Mouse (Mus musculus) embryonic facial prominence, embryonic 10.5 days (tissue): ENCODE results near the gene Ifnar1. TPM values are rescaled to one million over a fixed set of nuclear protein-coding genes. Genes with fewer than 3 reads are reported as not detected.

Experiments used
- DNase-seq: peaks from one replicate; pipeline ENCODE4 v3.0.0-alpha.2; 2017; ENCODE audit warnings: low spot score
- H3K27ac ChIP-seq: fragments of 300-500 bp; sonication (generic); replicated peaks from 2 replicates; pipeline ENCODE4 v1.5.1; 2016; ENCODE audit warnings: mild to moderate bottlenecking
- H3K27me3 ChIP-seq: fragments of 300-500 bp; sonication (generic); replicated peaks from 2 replicates; pipeline ENCODE4 v1.6.1; 2016; ENCODE audit warnings: low read depth, mild to moderate bottlenecking; ENCODE audit not compliant: poor library complexity, severe bottlenecking
- H3K36me3 ChIP-seq: fragments of 300-500 bp; sonication (generic); replicated peaks from 2 replicates; pipeline ENCODE4 v1.6.1; 2016; ENCODE audit warnings: mild to moderate bottlenecking, moderate library complexity
- H3K4me1 ChIP-seq: fragments of 300-500 bp; sonication (generic); 2 replicates; pipeline ENCODE4 v1.6.1; 2016
- H3K4me3 ChIP-seq: fragments of 300-500 bp; sonication (generic); 2 replicates; pipeline ENCODE4 v1.5.1; 2016; ENCODE audit warnings: mild to moderate bottlenecking, moderate library complexity
- H3K9me3 ChIP-seq: fragments of 300-500 bp; sonication (generic); 2 replicates; pipeline ENCODE4 v1.6.1; 2016; ENCODE audit warnings: mild to moderate bottlenecking
- whole genome bisulfite sequencing: fragments of 180-500 bp; shearing (Covaris S2); methylation state at CpG from one replicate; pipeline ENCODE4 v1.1.7; 2016; 5-methylcytosine and 5-hydroxymethylcytosine counted together
- polyA plus RNA-seq: library from polyadenylated mRNA; unstranded; fragments of >200 nt; fragmentation: Nextera tagmentation; extraction: Ambion mirVana; gene quantifications from 2 replicates; pipeline ENCODE4 v1.2.1, GENCODE M21; 2016

Ifnar1 gene
- polyA plus RNA-seq, 1 experiment from 2014 or later: 57.6 TPM

GRCm38 (mm10) chr16:91488066-91488465 is 3.0 kb downstream of the Ifnar1 start:
- H3K9me3 ChIP-seq: no peaks in the 10 kb centered on the region
- H3K27me3 ChIP-seq: no peaks in the 10 kb centered on the region
- H3K4me1 ChIP-seq: peaks cover 22% of the 10 kb centered on the region
- H3K36me3 ChIP-seq: peaks cover 62% of the 10 kb centered on the region
- H3K4me3 ChIP-seq: no peak overlapping the region
- WGBS: 91% methylated on average over 2 of the region's 2 CpGs
- H3K27ac ChIP-seq: no peak overlapping the region
- no peak for DNase-seq

GRCm38 (mm10) chr16:91490897-91491296 is 5.9 kb downstream of the Ifnar1 start:
- DNase-seq: no peak
- Histone ChIP-seq H3K9me3 (no peaks in the 10 kb centered on the region), H3K4me1 (peaks cover 18% of the 10 kb centered on the region), H3K36me3 (peaks cover 90% of the 10 kb centered on the region), H3K27me3 (no peaks in the 10 kb centered on the region), H3K27ac (no peak overlapping the region), H3K4me3 (no peak overlapping the region)
- 89% methylated on average over 4 of the region's 4 CpGs for WGBS

GRCm38 (mm10) chr16:91491473-91491872 is 6.4 kb downstream of the Ifnar1 start:
- Histone ChIP-seq H3K36me3 (peaks cover 92% of the 10 kb centered on the region), H3K4me3 (no peak overlapping the region), H3K4me1 (peaks cover 13% of the 10 kb centered on the region), H3K9me3 (no peaks in the 10 kb centered on the region), H3K27ac (no peak overlapping the region), H3K27me3 (no peaks in the 10 kb centered on the region)
- no peak for DNase-seq
- 96% methylated on average over 3 of the region's 3 CpGs for WGBS

GRCm38 (mm10) chr16:91495501-91495900 is 10.5 kb downstream of the Ifnar1 start:
- Histone ChIP-seq H3K27ac (no peak overlapping the region), H3K27me3 (no peaks in the 10 kb centered on the region), H3K4me3 (no peak overlapping the region), H3K4me1 (no peaks in the 10 kb centered on the region), H3K36me3 (peaks cover 98% of the 10 kb centered on the region), H3K9me3 (no peaks in the 10 kb centered on the region)
- no peak for DNase-seq
- WGBS: 94% methylated on average over 4 of the region's 4 CpGs

- Histone ChIP-seq H3K27me3 (no peaks in the 10 kb centered on the region), H3K4me3 (no peak overlapping the region), H3K4me1 (no peaks in the 10 kb centered on the region), H3K36me3 (peaks cover 98% of the 10 kb centered on the region), H3K9me3 (no peaks in the 10 kb centered on the region), H3K27ac (no peak overlapping the region)
- WGBS: 94% methylated on average over 17 of the region's 17 CpGs
- no peak for DNase-seq
These were observed 11.2 kb downstream of the Ifnar1 start for GRCm38 (mm10) chr16:91496206-91496605.

- H3K36me3 ChIP-seq: peaks cover 98% of the 10 kb centered on the region
- no peaks in the 10 kb centered on the region for H3K9me3 ChIP-seq
- no peaks in the 10 kb centered on the region for H3K4me1 ChIP-seq
- no peaks in the 10 kb centered on the region for H3K27me3 ChIP-seq
- WGBS: 88% methylated on average over 3 of the region's 3 CpGs
- no peak overlapping the region for H3K4me3 ChIP-seq
- no peak overlapping the region for H3K27ac ChIP-seq
- no peak for DNase-seq
These were observed 11.7 kb downstream of the Ifnar1 start for GRCm38 (mm10) chr16:91496766-91497165.

- H3K36me3 ChIP-seq: peaks cover 94% of the 10 kb centered on the region
- H3K4me1 ChIP-seq: no peaks in the 10 kb centered on the region
- no peaks in the 10 kb centered on the region for H3K9me3 ChIP-seq
- no peak for DNase-seq
- no peak overlapping the region for H3K4me3 ChIP-seq
- H3K27me3 ChIP-seq: no peaks in the 10 kb centered on the region
- 94% methylated on average over 7 of the region's 7 CpGs for whole genome bisulfite sequencing
- H3K27ac ChIP-seq: no peak overlapping the region
These were observed 13.0 kb downstream of the Ifnar1 start for GRCm38 (mm10) chr16:91498041-91498440.

- 94% methylated on average over 7 of the region's 7 CpGs for WGBS
These were observed 19.7 kb downstream of the Ifnar1 start for GRCm38 (mm10) chr16:91504701-91505100.

GRCm38 (mm10) chr16:91505116-91505601 is 20.1 kb downstream of the Ifnar1 start:
- DNase-seq: no peak
- H3K4me1 ChIP-seq: no peaks in the 10 kb centered on the region
- WGBS: 91% methylated on average over 15 of the region's 15 CpGs
- no peaks in the 10 kb centered on the region for H3K9me3 ChIP-seq
- H3K27me3 ChIP-seq: no peaks in the 10 kb centered on the region
- H3K36me3 ChIP-seq: peaks cover 85% of the 10 kb centered on the region
- no peak overlapping the region for H3K27ac ChIP-seq
- H3K4me3 ChIP-seq: no peak overlapping the region

More at GRCm38 (mm10) chr16:91504701-91505100, 19.7 kb downstream of the Ifnar1 start:
- no peak for DNase-seq
- Histone ChIP-seq H3K36me3 (peaks cover 85% of the 10 kb centered on the region), H3K4me3 (no peak overlapping the region), H3K27ac (no peak overlapping the region), H3K4me1 (no peaks in the 10 kb centered on the region), H3K27me3 (no peaks in the 10 kb centered on the region), H3K9me3 (no peaks in the 10 kb centered on the region)

- peaks cover 73% of the 10 kb centered on the region for H3K36me3 ChIP-seq
- 95% methylated on average over 12 of the region's 12 CpGs for WGBS
These were observed 21.4 kb downstream of the Ifnar1 start for GRCm38 (mm10) chr16:91506396-91506795.

GRCm38 (mm10) chr16:91512161-91512787 is 27.2 kb downstream of the Ifnar1 start:
- Histone ChIP-seq H3K4me1 (peaks cover 4% of the 10 kb centered on the region; the same call in 1 of the 2 replicates), H3K36me3 (peaks cover 21% of the 10 kb centered on the region), H3K4me3 (no peak overlapping the region), H3K27me3 (no peaks in the 10 kb centered on the region), H3K27ac (no peak overlapping the region), H3K9me3 (no peaks in the 10 kb centered on the region)
- DNase-seq: peak; percentile 81
- WGBS: 34% methylated on average over 7 of the region's 7 CpGs

More at GRCm38 (mm10) chr16:91506396-91506795, 21.4 kb downstream of the Ifnar1 start:
- no peak for DNase-seq
- Histone ChIP-seq H3K4me3 (no peak overlapping the region), H3K27me3 (no peaks in the 10 kb centered on the region), H3K4me1 (no peaks in the 10 kb centered on the region), H3K27ac (no peak overlapping the region), H3K9me3 (no peaks in the 10 kb centered on the region)

- Histone ChIP-seq H3K9me3 (no peaks in the 10 kb centered on the region), H3K4me3 (no peak overlapping the region), H3K27ac (no peak overlapping the region), H3K4me1 (peaks cover 4% of the 10 kb centered on the region; the same call in 1 of the 2 replicates), H3K27me3 (no peaks in the 10 kb centered on the region), H3K36me3 (peaks cover 13% of the 10 kb centered on the region)
- DNase-seq: no peak
- 87% methylated on average over 6 of the region's 6 CpGs for WGBS
These were observed 28.1 kb downstream of the Ifnar1 start for GRCm38 (mm10) chr16:91513099-91513498.

GRCm38 (mm10) chr16:91517020-91517419 is 32.0 kb downstream of the Ifnar1 start:
- Histone ChIP-seq H3K36me3 (no peaks in the 10 kb centered on the region), H3K27me3 (no peaks in the 10 kb centered on the region), H3K9me3 (no peaks in the 10 kb centered on the region), H3K4me3 (no peak overlapping the region), H3K4me1 (peaks cover 4% of the 10 kb centered on the region; the same call in 1 of the 2 replicates), H3K27ac (no peak overlapping the region)
- 86% methylated on average over 7 of the region's 7 CpGs for WGBS
- no peak for DNase-seq
